Mouse (Mus musculus) left cerebral cortex, postnatal 14 days (tissue): Measurements from ENCODE around the gene Phrf1. TPM values are rescaled to one million over a fixed set of nuclear protein-coding genes. Genes with fewer than 3 reads are reported as not detected.

Source experiments
- DNase-seq, 2 experiments: peaks; one replicate each; pipeline ENCODE4 v3.0.0; 2021 to 2022; ENCODE audit warnings: low spot score in 2 of 2, mixed read lengths in 1 of 2
- intact Hi-C: fragments of 180-260 bp; cut with DNase I; formaldehyde crosslinking; loops from one replicate; pipeline ENCODE4 v1.15.1; 2025
- total RNA-seq, 2 experiments: library from RNA; stranded (reverse); gene quantifications; 2 replicates each; pipeline ENCODE4 v1.2.3; 2021

Gene Phrf1
- total RNA-seq, 2 experiments from 2014 or later = 65.9 to 66.6 TPM

DNA sequence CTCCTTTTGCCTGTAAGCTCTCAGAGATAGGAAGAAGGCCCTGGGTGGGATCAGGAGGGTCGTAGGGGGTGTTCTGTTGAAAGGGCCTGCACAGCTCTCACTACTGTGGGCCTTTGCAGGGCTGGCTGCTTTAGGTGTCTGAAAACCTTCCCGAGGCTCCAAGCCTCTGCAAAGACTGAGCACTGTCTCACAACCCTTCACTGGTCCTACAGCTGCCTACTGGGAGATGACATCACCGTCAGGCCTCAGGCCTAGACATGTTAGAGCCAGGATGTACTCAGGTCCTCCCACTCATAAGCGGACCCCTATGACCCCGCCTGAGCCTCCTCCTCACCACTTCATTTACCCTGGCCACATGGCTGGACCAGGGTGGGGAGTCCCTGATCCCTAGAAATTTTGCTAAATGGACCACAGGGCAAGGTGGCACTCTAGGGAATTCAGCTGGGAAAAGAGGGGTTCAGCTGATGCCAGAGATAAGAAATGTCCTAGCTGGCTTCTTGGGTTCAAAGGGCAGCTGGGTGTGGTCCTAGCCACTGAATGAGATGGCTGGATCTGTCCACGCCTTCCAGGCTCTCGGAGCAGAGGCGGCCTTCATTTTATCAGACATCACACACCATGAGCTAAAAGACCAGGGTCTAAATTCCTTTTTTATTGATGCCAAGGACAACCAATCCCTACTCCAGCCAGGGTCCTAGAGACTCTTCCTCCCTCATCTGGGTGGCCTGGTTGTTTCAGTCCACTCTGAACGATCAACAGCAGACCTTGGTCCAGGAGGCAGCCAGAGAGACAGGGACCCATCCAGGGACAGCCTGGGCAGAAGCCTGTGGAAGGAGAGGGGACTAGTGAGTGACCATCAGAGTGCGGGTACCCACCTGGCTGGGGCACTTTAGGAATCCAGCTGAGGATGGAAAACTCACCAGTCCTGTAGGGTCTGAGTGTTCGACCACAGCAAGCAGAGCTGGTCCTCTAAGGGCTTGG lies 49.4 kb downstream of the Phrf1 start:
- intact Hi-C loops = no loop called here
- DNase-seq = no peak

DNA sequence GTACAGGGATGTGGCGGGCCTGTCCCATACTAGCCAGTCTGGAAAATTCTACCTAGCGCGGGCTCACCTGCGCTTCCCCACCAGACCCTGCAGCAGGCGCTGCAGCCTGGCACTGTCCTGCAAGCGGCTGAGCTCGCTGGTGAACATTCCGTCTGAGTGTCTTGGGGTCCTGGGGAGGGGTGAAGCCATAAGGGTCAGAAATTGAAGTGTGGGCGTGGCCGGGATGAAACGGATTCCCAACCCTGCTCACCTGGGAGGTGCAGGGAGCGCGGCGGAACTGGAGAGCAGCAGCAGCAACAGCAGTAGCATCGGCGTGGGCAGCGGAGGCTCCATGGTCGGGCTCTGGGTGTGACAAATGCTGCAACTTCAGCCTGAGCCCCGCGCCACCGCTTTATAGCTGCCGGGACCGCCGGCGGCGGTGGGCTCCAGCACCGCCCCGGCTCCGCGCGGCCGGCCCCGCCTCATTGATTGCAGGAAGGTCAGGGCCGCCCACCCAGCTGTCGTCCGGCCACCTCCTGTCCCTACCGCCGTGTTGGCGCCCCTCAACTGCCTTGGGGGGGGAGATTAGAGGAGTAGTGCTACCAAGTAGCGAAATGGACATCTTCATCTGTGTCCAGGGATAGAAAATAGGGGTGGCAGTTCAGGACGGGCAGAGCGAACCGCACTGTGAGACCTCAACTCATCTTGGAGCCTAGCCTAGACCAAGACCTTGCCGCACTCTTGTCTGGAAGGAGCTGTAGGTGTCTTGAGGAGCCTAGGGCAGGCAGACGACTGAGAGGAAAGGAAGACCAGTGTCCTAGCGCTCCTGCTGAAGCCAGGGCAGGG lies 50.4 kb downstream of the Phrf1 start, which contains the start of gene Sct:
Gene Sct, minus strand, starts transcription at position 368 of the 825 bp plus-strand sequence.
- no peak for DNase-seq
- intact Hi-C loops = no loop called here

DNA sequence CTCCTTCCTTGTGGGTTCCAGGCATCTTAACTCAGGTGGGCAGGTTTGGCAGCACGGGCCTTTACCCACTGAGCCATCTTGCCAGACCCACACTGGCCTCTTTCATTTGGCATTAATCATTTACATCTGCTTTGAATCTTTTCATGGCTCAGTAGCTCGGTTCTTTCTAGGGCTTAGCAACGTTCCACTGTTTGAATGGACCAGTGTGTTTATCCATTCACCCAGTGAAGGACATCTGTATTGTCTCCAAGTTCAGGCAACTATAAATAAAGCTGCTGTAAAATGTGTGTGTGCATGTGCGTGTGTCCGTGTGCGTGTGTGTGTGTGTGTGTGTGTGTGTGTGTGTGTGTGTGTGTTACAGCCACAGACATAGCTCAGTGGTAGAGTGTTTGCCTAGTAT lies 52.9 kb downstream of the Phrf1 start:
- no peak for DNase-seq
- intact Hi-C loops = no loop called here

DNA sequence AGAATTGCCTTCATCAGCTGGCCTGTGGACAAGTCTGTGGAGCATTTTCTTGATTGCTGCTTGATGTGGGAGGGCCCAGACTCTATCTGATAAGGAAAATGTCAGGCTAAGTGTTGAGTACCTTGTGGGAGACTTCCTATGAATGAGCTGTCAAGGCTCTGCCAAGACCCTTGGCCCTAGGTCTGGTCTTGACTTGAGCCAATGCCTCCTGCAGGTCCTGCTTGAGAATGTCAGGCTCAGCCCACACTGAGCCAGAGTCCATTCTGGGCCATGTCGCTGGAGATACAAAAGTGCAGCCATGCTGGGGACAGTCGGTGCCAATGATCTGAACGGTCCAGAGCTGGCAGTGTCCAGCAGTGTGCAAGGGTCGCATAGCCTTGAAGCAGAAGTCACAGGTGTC lies 54.2 kb downstream of the Phrf1 start:
- DNase-seq = no peak
- intact Hi-C loops = no loop called here

DNA sequence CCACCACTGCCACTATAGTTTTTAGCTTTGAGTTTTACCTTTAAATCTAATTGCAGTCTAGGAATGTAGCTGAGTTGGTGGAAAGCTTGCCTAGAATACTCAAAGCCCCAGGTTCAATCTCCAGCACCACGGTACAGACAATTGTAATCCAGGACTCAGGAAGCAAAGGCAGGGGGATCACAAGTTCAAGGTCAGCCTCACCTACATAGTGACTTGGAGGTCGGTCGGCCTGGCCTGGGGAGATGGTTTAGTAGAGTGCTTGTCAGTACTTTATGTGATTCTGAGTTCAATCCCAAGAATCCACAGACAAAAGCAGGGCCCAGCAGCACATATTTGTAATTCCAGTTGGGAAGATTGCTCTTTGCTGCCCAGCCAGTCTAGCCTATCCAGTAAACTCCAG lies 59.5 kb downstream of the Phrf1 start:
- intact Hi-C loops = no loop called here
- no peak for DNase-seq

DNA sequence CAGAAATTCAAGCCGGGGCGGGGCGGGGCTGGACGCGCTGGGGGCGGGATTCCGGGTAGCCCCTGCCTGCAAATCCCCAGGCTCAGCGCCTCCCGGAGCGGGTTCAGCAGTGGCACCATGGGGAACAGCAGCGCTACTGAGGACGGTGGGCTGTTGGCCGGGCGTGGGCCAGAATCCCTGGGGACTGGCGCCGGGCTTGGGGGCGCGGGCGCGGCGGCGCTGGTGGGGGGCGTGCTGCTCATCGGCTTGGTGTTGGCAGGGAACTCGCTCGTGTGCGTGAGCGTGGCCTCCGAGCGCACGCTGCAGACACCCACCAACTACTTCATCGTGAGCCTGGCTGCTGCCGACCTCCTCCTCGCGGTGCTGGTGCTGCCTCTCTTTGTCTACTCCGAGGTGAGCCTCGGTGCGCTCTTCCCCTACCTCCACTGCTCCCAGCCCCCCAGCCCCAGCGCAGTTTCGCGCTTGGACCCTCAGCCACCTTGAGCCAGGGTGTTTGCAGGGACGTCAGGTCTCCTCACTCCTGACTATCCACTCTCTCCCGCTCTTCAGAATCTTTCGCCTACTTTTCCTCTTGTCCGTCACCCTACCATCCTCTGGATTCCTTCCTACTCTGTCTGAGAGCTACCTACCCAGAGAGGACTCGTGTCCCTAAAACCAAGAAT lies 63.5 kb downstream of the Phrf1 start, which contains the start of gene Drd4:
Gene Drd4, plus strand, starts transcription at position 86 of the 662 bp plus-strand sequence.
- DNase-seq = peak; percentile 24 to 42
- intact Hi-C loops = no loop called here

DNA sequence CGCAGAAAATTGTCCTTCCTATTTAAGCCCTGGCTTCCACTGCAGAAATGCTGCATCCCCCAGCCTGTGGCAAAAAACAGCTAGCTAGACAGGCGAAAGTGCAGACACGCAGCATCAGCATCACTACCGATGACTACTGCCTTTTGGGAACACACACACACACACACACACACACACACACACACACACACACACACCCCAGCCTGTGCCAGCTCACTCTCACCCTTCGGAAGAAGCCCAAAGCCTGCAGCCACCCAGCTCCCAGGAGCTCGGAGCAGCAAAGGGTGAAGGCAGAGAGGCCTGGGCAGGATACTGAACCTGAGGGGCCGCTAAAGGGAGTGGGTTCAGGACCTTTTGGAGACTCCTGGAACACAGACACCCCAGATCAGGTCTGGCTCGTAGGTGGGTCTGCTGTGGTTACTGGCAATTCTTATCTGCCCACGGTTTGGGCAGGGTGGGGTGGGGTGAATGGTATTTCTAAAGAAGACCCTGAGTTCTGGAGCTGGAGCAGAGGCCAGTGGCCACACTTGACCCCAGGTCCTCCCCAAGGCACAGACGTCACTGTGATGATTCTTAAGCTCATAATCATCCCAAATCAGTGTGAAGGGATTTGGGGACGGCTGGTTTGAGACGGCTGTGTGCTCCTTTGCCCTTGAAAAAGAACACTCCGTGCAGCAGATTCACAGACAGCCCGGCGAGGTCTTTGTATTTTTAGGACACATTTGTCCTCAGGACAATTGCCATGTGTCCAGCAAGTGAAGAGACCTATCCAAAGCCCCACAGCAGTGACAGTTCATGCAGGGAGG lies 64.2 kb downstream of the Phrf1 start:
- intact Hi-C loops = no loop called here
- peak in 1 of 2 experiments; percentile 44 for DNase-seq

DNA sequence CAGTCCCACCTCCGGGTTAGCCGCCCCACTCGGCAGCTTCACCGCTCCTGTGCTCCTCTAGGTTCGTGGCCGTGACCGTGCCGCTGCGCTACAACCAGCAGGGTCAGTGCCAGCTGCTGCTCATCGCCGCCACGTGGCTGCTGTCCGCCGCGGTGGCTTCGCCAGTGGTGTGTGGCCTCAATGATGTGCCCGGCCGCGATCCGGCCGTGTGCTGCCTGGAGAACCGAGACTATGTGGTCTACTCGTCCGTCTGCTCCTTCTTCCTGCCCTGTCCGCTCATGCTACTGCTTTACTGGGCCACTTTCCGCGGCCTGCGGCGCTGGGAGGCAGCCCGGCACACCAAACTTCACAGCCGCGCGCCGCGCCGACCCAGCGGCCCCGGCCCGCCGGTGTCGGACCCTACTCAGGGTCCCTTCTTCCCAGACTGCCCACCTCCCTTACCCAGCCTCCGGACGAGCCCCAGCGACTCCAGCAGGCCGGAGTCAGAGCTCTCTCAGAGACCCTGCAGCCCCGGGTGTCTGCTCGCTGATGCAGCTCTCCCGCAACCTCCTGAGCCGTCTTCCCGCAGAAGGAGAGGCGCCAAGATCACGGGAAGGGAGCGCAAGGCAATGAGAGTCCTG lies 65.4 kb downstream of the Phrf1 start:
- no peak for DNase-seq
- intact Hi-C loops = no loop called here

DNA sequence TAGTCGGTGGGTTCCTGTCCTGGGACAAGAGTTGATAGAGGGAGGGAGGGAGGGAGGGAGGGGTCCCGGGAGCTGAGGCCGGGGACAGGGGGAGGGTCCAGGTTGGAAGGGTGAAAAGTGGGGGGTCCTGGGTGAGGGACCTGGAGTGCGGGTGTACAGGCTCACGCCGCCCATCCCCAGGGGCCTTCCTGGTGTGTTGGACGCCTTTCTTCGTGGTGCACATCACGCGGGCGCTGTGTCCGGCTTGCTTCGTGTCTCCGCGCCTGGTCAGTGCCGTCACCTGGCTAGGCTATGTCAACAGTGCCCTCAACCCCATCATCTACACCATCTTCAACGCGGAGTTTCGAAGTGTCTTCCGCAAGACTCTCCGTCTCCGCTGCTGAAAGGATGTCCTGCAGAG lies 65.9 kb downstream of the Phrf1 start:
- DNase-seq = no peak

DNA sequence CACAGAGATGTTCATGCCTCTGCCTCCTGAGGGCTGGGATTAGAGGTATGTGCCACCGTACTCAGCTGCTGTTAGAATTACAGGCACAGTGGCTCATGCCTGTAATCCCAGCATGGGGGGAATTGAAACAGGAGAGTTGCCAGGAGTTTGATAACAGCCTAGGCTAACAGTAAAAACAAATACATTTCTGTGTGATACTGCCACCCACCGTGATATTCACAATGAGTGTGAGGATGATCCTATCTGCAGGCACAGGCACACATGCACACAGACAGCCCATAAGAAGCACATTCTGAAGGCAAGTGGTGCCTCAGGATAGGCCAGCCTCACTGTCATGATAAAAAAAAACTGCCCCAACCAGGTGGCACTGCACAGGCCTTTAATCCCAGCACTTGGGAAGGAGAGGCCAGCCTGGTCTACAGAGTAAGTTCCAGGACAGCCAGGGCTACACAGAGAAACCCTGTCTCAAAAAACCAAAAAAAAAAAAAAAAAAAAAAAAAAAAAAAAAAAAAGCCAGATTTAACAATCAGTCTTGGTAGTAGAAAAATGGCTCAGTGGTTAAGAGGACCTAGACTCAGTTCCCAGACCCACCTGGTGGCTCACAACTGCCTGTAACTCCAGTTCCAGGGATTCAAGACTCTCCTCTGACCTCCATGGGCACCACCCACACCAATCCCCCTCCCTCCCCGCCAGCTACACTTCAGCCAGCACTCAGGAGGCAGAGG lies 69.5 kb downstream of the Phrf1 start:
- no peak for DNase-seq
- intact Hi-C loops = no loop called here

More for the DNA sequence above, 65.9 kb downstream of the Phrf1 start:
- intact Hi-C loops = no loop called here

DNA sequence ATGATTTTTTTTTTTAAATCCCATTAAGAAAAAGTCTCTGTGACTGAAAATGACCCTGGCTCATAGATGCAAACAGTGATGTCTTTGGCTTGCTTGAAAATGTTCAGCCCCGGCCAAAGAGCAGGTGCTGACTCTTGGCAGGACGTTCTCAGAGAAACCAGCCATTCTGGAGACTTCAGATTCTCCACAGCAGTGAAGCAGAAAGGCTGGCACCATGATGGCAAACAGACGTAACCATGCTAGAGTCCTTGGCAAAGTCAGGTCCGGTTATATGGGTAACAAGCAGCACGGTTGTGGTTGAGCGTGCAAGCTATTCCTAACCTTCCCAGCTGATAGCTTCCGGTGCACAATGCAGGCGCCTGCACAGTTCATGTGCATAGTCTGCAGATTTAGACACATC lies 70.6 kb downstream of the Phrf1 start:
- intact Hi-C loops = no loop called here
- peak in 1 of 2 experiments; percentile 37 for DNase-seq

DNA sequence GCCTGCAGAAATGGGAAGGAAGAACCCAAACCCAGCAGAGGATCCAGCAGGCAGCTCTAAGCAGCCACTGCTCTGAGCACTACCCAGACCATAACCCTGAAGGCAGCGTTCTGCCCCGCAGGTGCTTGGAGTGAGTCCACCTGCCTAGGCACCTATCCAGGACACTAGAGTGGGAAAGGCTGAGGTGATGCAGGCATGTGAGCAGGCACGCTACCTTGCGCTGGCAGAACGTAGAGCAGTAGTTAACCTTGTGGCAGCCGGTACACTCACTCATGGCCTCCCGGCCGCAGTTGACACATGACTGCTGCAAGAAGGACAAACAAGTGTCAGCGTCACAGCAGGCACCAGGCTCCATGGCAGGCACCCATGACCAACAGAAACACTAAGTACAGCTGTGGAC lies 72.8 kb downstream of the Phrf1 start:
- intact Hi-C loops = no loop called here
- DNase-seq = no peak

DNA sequence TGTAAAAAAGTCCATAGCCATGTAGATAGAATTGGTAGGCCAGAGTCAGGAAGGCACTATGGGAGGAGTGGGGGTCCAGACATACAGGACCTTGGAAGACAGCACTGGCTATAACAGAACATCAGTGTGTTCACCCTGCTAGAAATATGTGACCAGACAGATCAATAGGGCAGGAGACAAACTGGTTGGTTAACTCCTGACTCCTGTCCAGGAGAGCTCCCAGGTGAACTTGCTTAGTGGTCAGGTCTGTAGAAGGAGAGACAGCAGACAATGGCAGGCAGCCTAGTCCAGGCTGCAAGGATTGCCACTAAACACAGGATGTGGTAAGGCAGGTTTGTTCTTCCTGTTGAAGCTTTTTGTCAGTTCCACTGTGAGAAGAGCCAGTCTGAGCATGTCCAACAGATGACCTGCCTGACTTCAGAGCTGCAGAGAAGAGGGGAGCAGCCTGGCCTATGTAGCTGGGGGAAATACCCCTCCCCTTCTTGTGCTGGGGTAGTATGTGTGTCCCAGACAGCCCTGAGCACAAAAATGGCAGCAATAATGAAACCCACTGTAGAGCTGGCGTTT lies 74.2 kb downstream of the Phrf1 start:
- intact Hi-C loops = no loop called here
- no peak for DNase-seq

DNA sequence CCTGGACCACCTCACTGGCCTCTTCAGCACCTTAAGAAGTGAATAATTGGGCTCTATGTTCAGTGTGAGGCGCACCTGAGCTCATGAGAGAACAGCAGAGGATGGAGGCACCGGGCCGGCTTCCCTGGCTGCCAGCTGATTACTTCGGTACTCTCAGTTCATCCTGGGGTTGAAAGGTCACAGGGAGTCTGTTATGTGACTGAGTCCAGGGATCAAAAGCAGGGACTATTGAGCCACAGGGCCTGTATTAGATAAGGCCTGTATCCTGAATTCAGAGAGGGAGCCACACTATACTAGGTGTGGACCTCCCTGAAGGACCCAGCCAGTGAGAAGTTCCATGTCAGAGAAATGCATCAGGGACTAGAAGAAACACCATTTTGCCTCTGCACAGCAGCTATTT lies 76.0 kb downstream of the Phrf1 start:
- intact Hi-C loops = no loop called here
- DNase-seq = no peak
